14 mouse cellular contexts compared by ENCODE assay signal in the genomic region with DNA sequence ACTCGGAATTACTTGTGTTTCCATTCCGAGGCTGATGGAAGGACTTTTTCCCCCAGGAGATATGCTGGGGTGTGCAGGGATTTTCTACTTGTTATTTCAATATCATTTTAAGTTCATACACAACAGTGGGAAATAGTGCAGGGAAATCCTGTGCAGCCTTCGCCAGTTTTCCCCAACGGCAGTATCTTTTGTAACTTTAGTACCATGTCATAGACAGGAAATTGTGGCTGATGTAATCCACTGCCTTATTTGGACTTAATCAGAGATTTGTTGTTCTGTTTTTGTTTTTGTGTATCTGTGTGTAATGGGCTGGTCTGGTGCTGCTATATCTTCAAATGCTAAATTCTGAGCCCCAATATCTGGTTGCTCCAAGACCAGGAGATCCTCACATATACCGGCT.
DNase-seq lines count a peak whose midpoint lies in the region; ATAC-seq and TF ChIP-seq lines count a peak whose summit lies in the region.
"Had no signal": no experiment of that assay in that cellular context is flagged by ENCODE, and none has a peak within 500 bp of the region (broad histone marks: within the 10 kb centered on the region; RNA-seq: fewer than 3 reads in every experiment).

No protein-coding gene starts in this region.

- no peaks in the 10 kb centered on the region for H3K9me3 ChIP-seq in embryonic facial prominence, embryonic 14.5 days (ENCODE audit: control insufficient read depth, low read length)
- H3K9me3 ChIP-seq in embryonic facial prominence, embryonic 10.5 days: no peaks in the 10 kb centered on the region
- H3K9me3 ChIP-seq in intestine, embryonic 14.5 days (ENCODE audit: control insufficient read depth, low read length): no peaks in the 10 kb centered on the region
- no peaks in the 10 kb centered on the region for H3K9me3 ChIP-seq in intestine, embryonic 15.5 days
- H3K9me3 ChIP-seq in lung, embryonic 15.5 days: no peaks in the 10 kb centered on the region
- no peaks in the 10 kb centered on the region for H3K9me3 ChIP-seq in heart, embryonic 16.5 days (replicated peaks; ENCODE audit: control insufficient read depth, low read length)
- H3K9me3 ChIP-seq: forebrain, embryonic 15.5 days had no signal

- H3K27ac ChIP-seq in embryonic facial prominence, embryonic 14.5 days (replicated peaks; ENCODE audit: low read depth, low read length): no peak overlapping the region
- no peak overlapping the region for H3K27ac ChIP-seq in embryonic facial prominence, embryonic 10.5 days (replicated peaks)
- H3K27ac ChIP-seq in intestine, embryonic 14.5 days (ENCODE audit: low read depth): peak overlapping the region; percentile 6; the same call in 1 of the 2 replicates
- no peak overlapping the region for H3K27ac ChIP-seq in intestine, embryonic 15.5 days
- H3K27ac ChIP-seq in lung, embryonic 15.5 days: peak overlapping the region; percentile 34; the same call in 1 of the 2 replicates
- H3K27ac ChIP-seq in heart, embryonic 16.5 days (ENCODE audit: low read length): peak overlapping the region; percentile 81
- no peak overlapping the region for H3K27ac ChIP-seq in thymus, adult 2 months (ENCODE audit: control insufficient read depth, insufficient read depth, low read length)
- H3K27ac ChIP-seq: forebrain, embryonic 15.5 days had no signal

- ATAC-seq in embryonic facial prominence, embryonic 14.5 days (ENCODE audit: low read depth): 0 out of 2 replicates have a peak, but pooled peaks have one; percentile 6
- no peak for ATAC-seq in intestine, embryonic 14.5 days (replicated peaks; ENCODE audit: low FRiP score, low TSS enrichment, low read depth)
- ATAC-seq in intestine, embryonic 15.5 days: no peak
- no peak for ATAC-seq in lung, embryonic 15.5 days (ENCODE audit: borderline replicate concordance, extremely low read depth, low FRiP score, low TSS enrichment)
- ATAC-seq in heart, embryonic 16.5 days (replicated peaks; ENCODE audit: extremely low read depth, insufficient read depth, low FRiP score): no peak
- ATAC-seq: forebrain, embryonic 15.5 days had no signal

- peaks cover 6% of the 10 kb centered on the region; the same call in 1 of the 2 replicates for H3K4me1 ChIP-seq in embryonic facial prominence, embryonic 14.5 days (ENCODE audit: control insufficient read depth, insufficient read depth, low read length)
- peaks cover 15% of the 10 kb centered on the region for H3K4me1 ChIP-seq in embryonic facial prominence, embryonic 10.5 days
- H3K4me1 ChIP-seq in intestine, embryonic 14.5 days (replicated peaks; ENCODE audit: control insufficient read depth, insufficient read depth, low read length): no peaks in the 10 kb centered on the region; the same call in 1 of the 2 replicates
- H3K4me1 ChIP-seq in intestine, embryonic 15.5 days (replicated peaks): no peaks in the 10 kb centered on the region
- peaks cover 3% of the 10 kb centered on the region; the same call in 1 of the 2 replicates for H3K4me1 ChIP-seq in lung, embryonic 15.5 days
- peaks cover 18% of the 10 kb centered on the region for H3K4me1 ChIP-seq in heart, embryonic 16.5 days (ENCODE audit: control insufficient read depth, insufficient read depth, low read length)
- no peaks in the 10 kb centered on the region for H3K4me1 ChIP-seq in thymus, adult 2 months (replicated peaks; ENCODE audit: control insufficient read depth, insufficient read depth, low read length)
- H3K4me1 ChIP-seq: forebrain, embryonic 15.5 days had no signal

- no peak for TF ChIP-seq CTCF in thymus, adult 2 months (IDR thresholded peaks at IDR 0.05; ENCODE audit: borderline replicate concordance, control insufficient read depth, extremely low read depth, insufficient read depth, low read length, poor library complexity)

- no peak overlapping the region for H3K4me3 ChIP-seq in embryonic facial prominence, embryonic 14.5 days (ENCODE audit: low read depth, low read length)
- H3K4me3 ChIP-seq in embryonic facial prominence, embryonic 10.5 days: no peak overlapping the region
- H3K4me3 ChIP-seq in intestine, embryonic 14.5 days (ENCODE audit: low read depth, low read length): no peak overlapping the region
- no peak overlapping the region for H3K4me3 ChIP-seq in intestine, embryonic 15.5 days (replicated peaks)
- no peak overlapping the region for H3K4me3 ChIP-seq in lung, embryonic 15.5 days
- no peak overlapping the region for H3K4me3 ChIP-seq in heart, embryonic 16.5 days (ENCODE audit: low read length)
- H3K4me3 ChIP-seq in thymus, adult 2 months (ENCODE audit: control insufficient read depth, insufficient read depth, low read length): no peak overlapping the region
- H3K4me3 ChIP-seq: erythroblast, embryonic 14.5 days; forebrain, embryonic 15.5 days had no signal

- H3K36me3 ChIP-seq in embryonic facial prominence, embryonic 14.5 days (ENCODE audit: control insufficient read depth, insufficient read depth, low read length): no peaks in the 10 kb centered on the region
- no peaks in the 10 kb centered on the region for H3K36me3 ChIP-seq in embryonic facial prominence, embryonic 10.5 days (replicated peaks)
- no peaks in the 10 kb centered on the region for H3K36me3 ChIP-seq in intestine, embryonic 14.5 days (ENCODE audit: control insufficient read depth, insufficient read depth, low read length)
- H3K36me3 ChIP-seq in intestine, embryonic 15.5 days: no peaks in the 10 kb centered on the region
- H3K36me3 ChIP-seq in lung, embryonic 15.5 days: no peaks in the 10 kb centered on the region
- H3K36me3 ChIP-seq in heart, embryonic 16.5 days (ENCODE audit: control insufficient read depth, insufficient read depth): no peaks in the 10 kb centered on the region
- H3K36me3 ChIP-seq in thymus, adult 2 months (ENCODE audit: control insufficient read depth, insufficient read depth, low read length): no peaks in the 10 kb centered on the region
- H3K36me3 ChIP-seq: forebrain, embryonic 15.5 days had no signal

- H3K4me2 ChIP-seq in embryonic facial prominence, embryonic 14.5 days (ENCODE audit: low read depth, low read length): no peak overlapping the region
- H3K4me2 ChIP-seq in intestine, embryonic 14.5 days (ENCODE audit: low read length): no peak overlapping the region
- no peak overlapping the region for H3K4me2 ChIP-seq in intestine, embryonic 15.5 days (replicated peaks)
- no peak overlapping the region for H3K4me2 ChIP-seq in lung, embryonic 15.5 days
- H3K4me2 ChIP-seq in heart, embryonic 16.5 days (ENCODE audit: low read depth, low read length): no peak overlapping the region
- H3K4me2 ChIP-seq: forebrain, embryonic 15.5 days had no signal

- no peaks in the 10 kb centered on the region for H3K27me3 ChIP-seq in embryonic facial prominence, embryonic 14.5 days (replicated peaks; ENCODE audit: control insufficient read depth, insufficient read depth, low read length)
- H3K27me3 ChIP-seq in embryonic facial prominence, embryonic 10.5 days (replicated peaks; ENCODE audit: low read depth, poor library complexity, severe bottlenecking): no peaks in the 10 kb centered on the region
- no peaks in the 10 kb centered on the region for H3K27me3 ChIP-seq in intestine, embryonic 14.5 days (replicated peaks; ENCODE audit: control insufficient read depth, insufficient read depth, low read length)
- H3K27me3 ChIP-seq in intestine, embryonic 15.5 days (replicated peaks): no peaks in the 10 kb centered on the region
- peaks cover 6% of the 10 kb centered on the region; the same call in 1 of the 2 replicates for H3K27me3 ChIP-seq in lung, embryonic 15.5 days
- H3K27me3 ChIP-seq in heart, embryonic 16.5 days (ENCODE audit: control insufficient read depth, insufficient read depth, low read length): no peaks in the 10 kb centered on the region
- no peaks in the 10 kb centered on the region for H3K27me3 ChIP-seq in thymus, adult 2 months (ENCODE audit: control insufficient read depth, insufficient read depth, low read length)
- H3K27me3 ChIP-seq: forebrain, embryonic 15.5 days had no signal

- TF ChIP-seq POLR2A in thymus, adult 2 months (IDR thresholded peaks at IDR 0.05; ENCODE audit: control insufficient read depth, extremely low read depth, insufficient read depth, low read length, poor library complexity): no peak

- 31% methylated on average over 5 of the region's 5 CpGs for WGBS in embryonic facial prominence, embryonic 14.5 days
- 65% methylated on average over 5 of the region's 5 CpGs for WGBS in embryonic facial prominence, embryonic 10.5 days
- WGBS in intestine, embryonic 14.5 days: 55% methylated on average over 5 of the region's 5 CpGs
- 60% methylated on average over 5 of the region's 5 CpGs for WGBS in intestine, embryonic 15.5 days
- 49% methylated on average over 5 of the region's 5 CpGs for WGBS in lung, embryonic 15.5 days
- 37% methylated on average over 5 of the region's 5 CpGs for WGBS in heart, embryonic 16.5 days
- 72% methylated on average over 5 of the region's 5 CpGs for WGBS in thymus, adult 2 months

- no peak overlapping the region for H3K9ac ChIP-seq in embryonic facial prominence, embryonic 14.5 days (ENCODE audit: low read depth, low read length)
- no peak overlapping the region for H3K9ac ChIP-seq in intestine, embryonic 14.5 days (ENCODE audit: low read length)
- no peak overlapping the region for H3K9ac ChIP-seq in intestine, embryonic 15.5 days
- H3K9ac ChIP-seq in lung, embryonic 15.5 days: no peak overlapping the region
- H3K9ac ChIP-seq in heart, embryonic 16.5 days (ENCODE audit: low read length): no peak overlapping the region
- H3K9ac ChIP-seq: forebrain, embryonic 15.5 days had no signal

- peak; percentile 47 for DNase-seq in embryonic facial prominence, embryonic 14.5 days (ENCODE audit: low spot score)
- DNase-seq in embryonic facial prominence, embryonic 10.5 days (ENCODE audit: low spot score): no peak
- DNase-seq in intestine, embryonic 14.5 days (ENCODE audit: low spot score): no peak
- no peak for DNase-seq in lung, postnatal 14 days
- DNase-seq in thymus, adult 2 months: no peak
- DNase-seq: adrenal gland, postnatal 25 days; cerebellum, postnatal 10 days; lung, adult 2 months; spleen, adult 18-20 months had no signal

Comparison
In these comparisons a context has a peak if more than half of its experiments do, and no peak if none do; other contexts are left out.
1. H3K27ac ChIP-seq: peak in intestine, embryonic 14.5 days (single experiment), lung, embryonic 15.5 days (single experiment) and heart, embryonic 16.5 days (single experiment); none in embryonic facial prominence, embryonic 14.5 days (single experiment), embryonic facial prominence, embryonic 10.5 days (single experiment), intestine, embryonic 15.5 days (single experiment) and thymus, adult 2 months (single experiment).